Mouse (Mus musculus): ENCODE data around the gene Dock8. TPM values are rescaled to one million over a fixed set of nuclear protein-coding genes. Genes with fewer than 3 reads are reported as not detected.

The Dock8 gene
- total and polyA plus RNA-seq, 2 experiments: 8.9 to 9.7 TPM

GRCm38 (mm10) chr19:25184076-25184475, 184.7 kb downstream of the Dock8 start:
- no peak overlapping the region for H3K27ac ChIP-seq (replicated peaks; ENCODE audit: insufficient read depth, low read depth, low read length)
- H3K9ac ChIP-seq (ENCODE audit: low read depth, low read length): no peak overlapping the region
- H3K36me3 ChIP-seq (ENCODE audit: control insufficient read depth, insufficient read depth, low read length): peaks cover 54% of the 10 kb centered on the region
- no peaks in the 10 kb centered on the region for H3K79me2 ChIP-seq (ENCODE audit: control insufficient read depth, insufficient read depth, low read length)
- WGBS: 91% methylated on average over 7 of the region's 7 CpGs
- TF ChIP-seq POLR2A (IDR thresholded peaks at IDR 0.05; ENCODE audit: extremely low read depth, insufficient read depth, low read length) (no peak), CTCF (IDR thresholded peaks at IDR 0.05; ENCODE audit: low read depth, low read length) (no peak)
- no peak for DNase-seq (ENCODE audit: extremely low read depth, low read depth, low spot score)
- no peak overlapping the region for H3K4me3 ChIP-seq (ENCODE audit: insufficient read depth, low read depth, low read length)
- no peaks in the 10 kb centered on the region for H3K4me1 ChIP-seq (ENCODE audit: control insufficient read depth, insufficient read depth, low read length)
- H3K27me3 ChIP-seq (ENCODE audit: control insufficient read depth, insufficient read depth, low read length): no peaks in the 10 kb centered on the region

DNA sequence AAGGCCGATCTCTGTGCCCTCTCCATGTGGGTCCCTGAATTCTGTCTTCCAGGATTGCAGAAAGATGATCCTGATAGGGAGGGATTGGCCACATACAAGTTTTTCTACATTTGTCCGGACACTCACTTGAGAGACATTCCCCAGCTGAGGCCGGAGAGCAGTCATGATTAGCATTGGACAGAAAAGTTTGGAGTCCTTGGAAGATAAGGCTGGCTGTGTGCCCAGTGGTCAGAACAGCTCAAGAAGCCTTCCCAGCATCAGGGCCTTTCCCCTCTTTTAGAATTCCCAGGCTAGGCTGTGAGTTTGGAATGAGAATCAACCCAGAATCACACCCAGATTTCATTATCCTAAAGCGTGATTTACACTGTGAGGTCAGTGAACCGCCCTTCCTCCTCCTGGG, 187.0 kb downstream of the Dock8 start:
- H3K9ac ChIP-seq (ENCODE audit: low read depth, low read length): no peak overlapping the region
- WGBS: 83% methylated on average over 5 of the region's 5 CpGs
- H3K4me3 ChIP-seq (ENCODE audit: insufficient read depth, low read depth, low read length): no peak overlapping the region
- H3K36me3 ChIP-seq (ENCODE audit: control insufficient read depth, insufficient read depth, low read length): peaks cover 56% of the 10 kb centered on the region
- H3K27ac ChIP-seq (replicated peaks; ENCODE audit: insufficient read depth, low read depth, low read length): no peak overlapping the region
- DNase-seq (ENCODE audit: extremely low read depth, low read depth, low spot score): peak; percentile 29
- TF ChIP-seq POLR2A (IDR thresholded peaks at IDR 0.05; ENCODE audit: extremely low read depth, insufficient read depth, low read length) (no peak), CTCF (IDR thresholded peaks at IDR 0.05; ENCODE audit: low read depth, low read length) (no peak)
- no peaks in the 10 kb centered on the region for H3K79me2 ChIP-seq (ENCODE audit: control insufficient read depth, insufficient read depth, low read length)
- no peaks in the 10 kb centered on the region for H3K27me3 ChIP-seq (ENCODE audit: control insufficient read depth, insufficient read depth, low read length)
- no peaks in the 10 kb centered on the region for H3K4me1 ChIP-seq (ENCODE audit: control insufficient read depth, insufficient read depth, low read length)

GRCm38 (mm10) chr19:25187681-25188080, 188.3 kb downstream of the Dock8 start:
- TF ChIP-seq POLR2A (IDR thresholded peaks at IDR 0.05; ENCODE audit: extremely low read depth, insufficient read depth, low read length): no peak
- TF ChIP-seq CTCF (IDR thresholded peaks at IDR 0.05; ENCODE audit: low read depth, low read length): no peak
- WGBS: 88% methylated on average over 18 of the region's 18 CpGs
- Histone ChIP-seq H3K9ac (ENCODE audit: low read depth, low read length) (no peak overlapping the region), H3K27ac (replicated peaks; ENCODE audit: insufficient read depth, low read depth, low read length) (no peak overlapping the region), H3K4me3 (ENCODE audit: insufficient read depth, low read depth, low read length) (no peak overlapping the region), H3K36me3 (ENCODE audit: control insufficient read depth, insufficient read depth, low read length) (peaks cover 54% of the 10 kb centered on the region), H3K27me3 (ENCODE audit: control insufficient read depth, insufficient read depth, low read length) (no peaks in the 10 kb centered on the region), H3K4me1 (ENCODE audit: control insufficient read depth, insufficient read depth, low read length) (no peaks in the 10 kb centered on the region), H3K79me2 (ENCODE audit: control insufficient read depth, insufficient read depth, low read length) (no peaks in the 10 kb centered on the region)
- peak; percentile 15 for DNase-seq (ENCODE audit: extremely low read depth, low read depth, low spot score)

GRCm38 (mm10) chr19:25193751-25194150, 194.4 kb downstream of the Dock8 start:
- Histone ChIP-seq H3K9ac (ENCODE audit: low read depth, low read length) (no peak overlapping the region), H3K4me1 (ENCODE audit: control insufficient read depth, insufficient read depth, low read length) (no peaks in the 10 kb centered on the region), H3K36me3 (ENCODE audit: control insufficient read depth, insufficient read depth, low read length) (peaks cover 38% of the 10 kb centered on the region), H3K4me3 (ENCODE audit: insufficient read depth, low read depth, low read length) (no peak overlapping the region), H3K79me2 (ENCODE audit: control insufficient read depth, insufficient read depth, low read length) (no peaks in the 10 kb centered on the region), H3K27me3 (ENCODE audit: control insufficient read depth, insufficient read depth, low read length) (no peaks in the 10 kb centered on the region), H3K27ac (replicated peaks; ENCODE audit: insufficient read depth, low read depth, low read length) (no peak overlapping the region)
- no peak for DNase-seq (ENCODE audit: extremely low read depth, low read depth, low spot score)
- TF ChIP-seq CTCF (IDR thresholded peaks at IDR 0.05; ENCODE audit: low read depth, low read length) (no peak), POLR2A (IDR thresholded peaks at IDR 0.05; ENCODE audit: extremely low read depth, insufficient read depth, low read length) (no peak)
- 97% methylated on average over 9 of the region's 9 CpGs for WGBS

- WGBS: 84% methylated on average over 13 of the region's 13 CpGs
- Histone ChIP-seq H3K36me3 (ENCODE audit: control insufficient read depth, insufficient read depth, low read length) (peaks cover 8% of the 10 kb centered on the region), H3K27ac (replicated peaks; ENCODE audit: insufficient read depth, low read depth, low read length) (no peak overlapping the region), H3K27me3 (ENCODE audit: control insufficient read depth, insufficient read depth, low read length) (no peaks in the 10 kb centered on the region), H3K4me1 (ENCODE audit: control insufficient read depth, insufficient read depth, low read length) (no peaks in the 10 kb centered on the region), H3K9ac (ENCODE audit: low read depth, low read length) (no peak overlapping the region), H3K4me3 (ENCODE audit: insufficient read depth, low read depth, low read length) (no peak overlapping the region), H3K79me2 (ENCODE audit: control insufficient read depth, insufficient read depth, low read length) (no peaks in the 10 kb centered on the region)
- no peak for DNase-seq (ENCODE audit: extremely low read depth, low read depth, low spot score)
- no peak for TF ChIP-seq POLR2A (IDR thresholded peaks at IDR 0.05; ENCODE audit: extremely low read depth, insufficient read depth, low read length)
Measured at GRCm38 (mm10) chr19:25200081-25200860, 200.9 kb downstream of the Dock8 start.

DNA sequence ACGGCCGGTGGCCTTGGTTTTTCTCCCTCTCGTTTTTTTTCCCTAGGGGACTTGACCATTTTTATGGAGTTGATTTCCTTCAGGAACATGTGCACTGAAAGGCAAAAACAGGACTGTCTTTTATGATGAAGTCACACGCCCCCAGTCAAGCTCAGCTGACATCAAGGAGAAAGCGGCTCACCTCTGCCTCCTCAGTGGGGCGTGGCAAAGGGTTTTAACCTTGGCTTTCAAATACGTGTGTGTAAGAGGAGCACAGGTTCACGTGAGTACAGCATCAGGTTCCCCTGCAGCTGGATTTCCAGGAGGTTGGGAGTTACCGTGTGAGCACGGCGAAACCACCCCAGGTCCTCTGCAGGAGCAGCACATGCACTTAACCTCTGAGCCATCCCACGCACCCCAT, 203.7 kb downstream of the Dock8 start:
- Histone ChIP-seq H3K27ac (replicated peaks; ENCODE audit: insufficient read depth, low read depth, low read length) (no peak overlapping the region), H3K36me3 (ENCODE audit: control insufficient read depth, insufficient read depth, low read length) (peaks cover 8% of the 10 kb centered on the region), H3K4me3 (ENCODE audit: insufficient read depth, low read depth, low read length) (no peak overlapping the region), H3K79me2 (ENCODE audit: control insufficient read depth, insufficient read depth, low read length) (no peaks in the 10 kb centered on the region), H3K27me3 (ENCODE audit: control insufficient read depth, insufficient read depth, low read length) (no peaks in the 10 kb centered on the region), H3K9ac (ENCODE audit: low read depth, low read length) (no peak overlapping the region), H3K4me1 (ENCODE audit: control insufficient read depth, insufficient read depth, low read length) (no peaks in the 10 kb centered on the region)
- DNase-seq (ENCODE audit: extremely low read depth, low read depth, low spot score): no peak
- WGBS: 90% methylated on average over 12 of the region's 12 CpGs
- TF ChIP-seq POLR2A (IDR thresholded peaks at IDR 0.05; ENCODE audit: extremely low read depth, insufficient read depth, low read length): no peak
- no peak for TF ChIP-seq CTCF (IDR thresholded peaks at IDR 0.05; ENCODE audit: low read depth, low read length)

All from liver, adult 2 months (tissue).